Mouse (Mus musculus) heart, embryonic 11.5 days (tissue): ENCODE data around the gene Lca5l. TPM values are rescaled to one million over a fixed set of nuclear protein-coding genes. Genes with fewer than 3 reads are reported as not detected.

ENCODE experiments used
- polyA plus RNA-seq: library from polyadenylated mRNA; unstranded; fragments of >200 nt; fragmentation: Nextera tagmentation; extraction: Ambion mirVana; gene quantifications from 2 replicates; pipeline ENCODE4 v1.2.1, GENCODE M21; 2014

Gene Lca5l
- polyA plus RNA-seq, 1 experiment from 2014 or later = 1.5 TPM

Other genes with a start within 250 kb of the Lca5l start
- gene Psmg1, start 201.3 kb downstream of the Lca5l start, polyA plus RNA-seq = 76.5 and 83.1 TPM in 2 replicates
- gene Brwd1, start 109.7 kb downstream of the Lca5l start, polyA plus RNA-seq = 93.8 and 97.7 TPM in 2 replicates
- gene Hmgn1, start 64.5 kb downstream of the Lca5l start, polyA plus RNA-seq = 543 and 564 TPM in 2 replicates
- 84.1 and 96.5 TPM in 2 replicates for gene Wrb, start 46.9 kb downstream of the Lca5l start, polyA plus RNA-seq
- 664 and 687 TPM in 2 replicates for gene Sh3bgr, start 8.2 kb upstream of the Lca5l start, polyA plus RNA-seq
- 0.03 TPM in 1 of 2 replicates, not detected in the other for gene B3galt5, start 43.5 kb upstream of the Lca5l start, polyA plus RNA-seq